Comparison of ENCODE assay signal across 11 mouse cellular contexts in the genomic region with DNA sequence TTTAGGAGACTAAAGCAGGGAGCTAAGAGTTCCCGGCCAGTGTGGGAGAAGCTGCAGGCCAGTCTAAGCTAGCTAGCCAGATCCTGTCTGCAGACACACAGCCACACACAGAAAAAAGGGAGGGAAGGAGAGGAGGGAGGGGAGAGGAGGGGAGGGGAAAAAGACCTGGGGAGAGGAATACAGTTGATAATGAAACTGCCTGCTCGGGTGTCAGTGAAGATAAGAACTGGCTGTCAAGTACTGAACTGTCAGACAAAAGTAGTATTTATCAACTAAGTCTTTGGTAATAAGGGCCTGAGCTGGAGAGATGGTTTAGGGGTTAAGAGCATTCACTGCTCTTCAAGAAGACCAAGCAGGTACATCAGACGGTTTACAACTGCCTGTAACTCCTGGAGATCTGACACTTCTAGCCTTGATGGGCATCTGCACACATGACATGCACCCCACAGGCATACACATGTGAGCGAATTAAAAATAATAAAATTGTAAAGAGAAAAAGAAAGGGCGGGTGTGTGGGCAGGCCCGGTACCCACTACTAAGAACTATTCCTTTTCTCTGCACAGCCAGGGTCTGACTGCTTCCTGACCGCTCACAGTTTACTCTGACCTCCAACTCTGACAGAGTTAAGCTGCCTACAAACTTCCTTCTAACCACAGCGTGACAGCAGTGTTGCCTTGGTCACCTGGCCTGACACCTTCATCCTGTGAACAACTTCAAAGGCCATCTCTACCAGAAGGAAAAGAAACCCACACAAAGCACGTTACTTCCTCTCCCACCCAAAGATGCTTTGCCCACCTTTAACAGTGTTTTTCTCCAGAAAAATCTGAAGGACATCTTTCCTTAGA. TPM values are rescaled to one million over a fixed set of nuclear protein-coding genes. Genes with fewer than 3 reads are reported as not detected.
DNase-seq lines count a peak whose midpoint lies in the region; ATAC-seq and TF ChIP-seq lines count a peak whose summit lies in the region.
"Had no signal": no experiment of that assay in that cellular context is flagged by ENCODE, and none has a peak within 500 bp of the region (broad histone marks: within the 10 kb centered on the region; RNA-seq: fewer than 3 reads in every experiment).

No protein-coding gene starts in this region.

- no peak overlapping the region for H3K4me3 ChIP-seq in hindbrain, embryonic 12.5 days
- no peak overlapping the region for H3K4me3 ChIP-seq in hindbrain, embryonic 11.5 days (ENCODE audit: low read depth, low read length)
- H3K4me3 ChIP-seq in thymus, adult 2 months (ENCODE audit: control insufficient read depth, insufficient read depth, low read length) = no peak overlapping the region
- no peak overlapping the region for H3K4me3 ChIP-seq in limb, embryonic 12.5 days (replicated peaks)
- H3K4me3 ChIP-seq in stomach, embryonic 16.5 days (replicated peaks; ENCODE audit: low read length) = no peak overlapping the region

- TF ChIP-seq POLR2A in thymus, adult 2 months (IDR thresholded peaks at IDR 0.05; ENCODE audit: control insufficient read depth, extremely low read depth, insufficient read depth, low read length, poor library complexity) = no peak

- no peaks in the 10 kb centered on the region for H3K36me3 ChIP-seq in hindbrain, embryonic 12.5 days
- no peaks in the 10 kb centered on the region for H3K36me3 ChIP-seq in hindbrain, embryonic 11.5 days (ENCODE audit: control insufficient read depth, insufficient read depth, low read length)
- H3K36me3 ChIP-seq in thymus, adult 2 months (ENCODE audit: control insufficient read depth, insufficient read depth, low read length) = no peaks in the 10 kb centered on the region
- H3K36me3 ChIP-seq in limb, embryonic 12.5 days = no peaks in the 10 kb centered on the region
- no peaks in the 10 kb centered on the region for H3K36me3 ChIP-seq in stomach, embryonic 16.5 days (ENCODE audit: control insufficient read depth, insufficient read depth, low read length)

- H3K9ac ChIP-seq in hindbrain, embryonic 12.5 days = no peak overlapping the region; the same call in 1 of the 2 replicates
- H3K9ac ChIP-seq in hindbrain, embryonic 11.5 days (ENCODE audit: low read depth, low read length) = no peak overlapping the region
- peak overlapping the region; percentile 31; the same call in 1 of the 2 replicates for H3K9ac ChIP-seq in limb, embryonic 12.5 days (replicated peaks)
- H3K9ac ChIP-seq in stomach, embryonic 16.5 days (ENCODE audit: low read length) = 0 out of 2 replicates have a peak overlapping the region, but pooled peaks have one; percentile 9

- 66% methylated on average over 9 of the region's 9 CpGs for WGBS in hindbrain, embryonic 12.5 days
- WGBS in hindbrain, embryonic 11.5 days = 72% methylated on average over 9 of the region's 9 CpGs
- WGBS in thymus, adult 2 months = 15% methylated on average over 9 of the region's 9 CpGs
- 60% methylated on average over 9 of the region's 9 CpGs for WGBS in limb, embryonic 12.5 days
- WGBS in stomach, embryonic 16.5 days = 58% methylated on average over 9 of the region's 9 CpGs

- TF ChIP-seq CTCF in thymus, adult 2 months (IDR thresholded peaks at IDR 0.05; ENCODE audit: borderline replicate concordance, control insufficient read depth, extremely low read depth, insufficient read depth, low read length, poor library complexity) = no peak

- no peaks in the 10 kb centered on the region for H3K9me3 ChIP-seq in hindbrain, embryonic 12.5 days (replicated peaks)
- no peaks in the 10 kb centered on the region for H3K9me3 ChIP-seq in hindbrain, embryonic 11.5 days (ENCODE audit: control insufficient read depth, low read length)
- H3K9me3 ChIP-seq in limb, embryonic 12.5 days = no peaks in the 10 kb centered on the region
- no peaks in the 10 kb centered on the region for H3K9me3 ChIP-seq in stomach, embryonic 16.5 days (replicated peaks; ENCODE audit: control insufficient read depth, low read length)

- peaks cover 14% of the 10 kb centered on the region for H3K27me3 ChIP-seq in hindbrain, embryonic 12.5 days
- H3K27me3 ChIP-seq in hindbrain, embryonic 11.5 days (ENCODE audit: control insufficient read depth, insufficient read depth, low read length) = peaks cover 11% of the 10 kb centered on the region
- peaks cover 4% of the 10 kb centered on the region; the same call in 1 of the 2 replicates for H3K27me3 ChIP-seq in thymus, adult 2 months (ENCODE audit: control insufficient read depth, insufficient read depth, low read length)
- peaks cover 8% of the 10 kb centered on the region for H3K27me3 ChIP-seq in limb, embryonic 12.5 days
- H3K27me3 ChIP-seq in stomach, embryonic 16.5 days (ENCODE audit: control insufficient read depth, insufficient read depth, low read length) = no peaks in the 10 kb centered on the region
- H3K27me3 ChIP-seq: Patski had no signal

- no peak for DNase-seq in hindbrain, embryonic 11.5 days (ENCODE audit: low spot score)
- no peak for DNase-seq in thymus, adult 2 months
- no peak for DNase-seq in thymus, postnatal 10 days (ENCODE audit: low spot score in 2 of 2)
- no peak for DNase-seq in urinary bladder, adult 2 months (ENCODE audit: low spot score)
- DNase-seq in frontal cortex, postnatal 36 days (ENCODE audit: low spot score in 2 of 2) = no peak
- DNase-seq: cerebellum, adult 8-10 months; forebrain, postnatal 0 days had no signal

- no peak overlapping the region for H3K4me2 ChIP-seq in hindbrain, embryonic 12.5 days (replicated peaks)
- H3K4me2 ChIP-seq in hindbrain, embryonic 11.5 days (replicated peaks; ENCODE audit: low read depth, low read length) = no peak overlapping the region
- H3K4me2 ChIP-seq in limb, embryonic 12.5 days = peak overlapping the region; percentile 7; the same call in 1 of the 2 replicates
- H3K4me2 ChIP-seq in stomach, embryonic 16.5 days (ENCODE audit: low read depth, low read length) = no peak overlapping the region

- H3K4me1 ChIP-seq in hindbrain, embryonic 12.5 days = peaks cover 39% of the 10 kb centered on the region
- peaks cover 4% of the 10 kb centered on the region for H3K4me1 ChIP-seq in hindbrain, embryonic 11.5 days (replicated peaks; ENCODE audit: control insufficient read depth, insufficient read depth, low read length)
- H3K4me1 ChIP-seq in thymus, adult 2 months (replicated peaks; ENCODE audit: control insufficient read depth, insufficient read depth, low read length) = peaks cover 62% of the 10 kb centered on the region
- peaks cover 52% of the 10 kb centered on the region for H3K4me1 ChIP-seq in limb, embryonic 12.5 days (replicated peaks)
- H3K4me1 ChIP-seq in stomach, embryonic 16.5 days (ENCODE audit: control insufficient read depth, insufficient read depth, low read length) = peaks cover 38% of the 10 kb centered on the region

- H3K27ac ChIP-seq in hindbrain, embryonic 12.5 days = 0 out of 2 replicates have a peak overlapping the region, but pooled peaks have one; percentile 1
- H3K27ac ChIP-seq in hindbrain, embryonic 11.5 days (ENCODE audit: low read depth, low read length) = no peak overlapping the region
- peak overlapping the region; percentile 59; the same call in 1 of the 2 replicates for H3K27ac ChIP-seq in thymus, adult 2 months (ENCODE audit: control insufficient read depth, insufficient read depth, low read length)
- no peak overlapping the region for H3K27ac ChIP-seq in limb, embryonic 12.5 days
- no peak overlapping the region; the same call in 1 of the 2 replicates for H3K27ac ChIP-seq in stomach, embryonic 16.5 days (ENCODE audit: low read length)

- no peak for ATAC-seq in hindbrain, embryonic 12.5 days (ENCODE audit: low FRiP score)
- no peak for ATAC-seq in hindbrain, embryonic 11.5 days (ENCODE audit: low FRiP score)
- no peak for ATAC-seq in limb, embryonic 12.5 days (ENCODE audit: insufficient number of reproducible peaks, insufficient read depth, low FRiP score, low TSS enrichment, low read depth)
- no peak for ATAC-seq in stomach, embryonic 16.5 days (ENCODE audit: insufficient read depth, low FRiP score)
- ATAC-seq: forebrain, postnatal 0 days had no signal

RNA-seq across cellular contexts. Expression of a gene that starts 1.8 kb away (rescaled TPM):
- 0.12 TPM in 1 of 2 replicates, not detected in the other for polyA plus RNA-seq in hindbrain, embryonic 12.5 days (2016; fragmentation: Nextera tagmentation; extraction: Ambion mirVana)
- not detected in 2 replicates for polyA plus RNA-seq in hindbrain, embryonic 11.5 days (2014; fragmentation: Nextera tagmentation; extraction: Ambion mirVana)
- polyA plus RNA-seq in thymus, adult 2 months (2012; rRNA removed) = 0.04 and 0.05 TPM in 2 replicates
- 0.12 and 0.13 TPM in 2 replicates for polyA plus RNA-seq in limb, embryonic 12.5 days (2016; fragmentation: Nextera tagmentation; extraction: Ambion mirVana)
- polyA plus RNA-seq in stomach, embryonic 16.5 days (2015; fragmentation: Nextera tagmentation; extraction: Ambion mirVana) = 0.13 TPM in 1 of 2 replicates, not detected in the other
- polyA plus RNA-seq in urinary bladder, adult 2 months (2012; rRNA removed) = not detected in 2 replicates

RNA-seq across cellular contexts. Expression of a gene that starts 4.7 kb away (rescaled TPM):
- polyA plus RNA-seq in hindbrain, embryonic 12.5 days (2016; fragmentation: Nextera tagmentation; extraction: Ambion mirVana) = 24.6 and 25.8 TPM in 2 replicates
- polyA plus RNA-seq in hindbrain, embryonic 11.5 days (2014; fragmentation: Nextera tagmentation; extraction: Ambion mirVana) = 19.1 and 24.1 TPM in 2 replicates
- 46.4 and 54.1 TPM in 2 replicates for polyA plus RNA-seq in thymus, adult 2 months (2012; rRNA removed)
- polyA plus RNA-seq in limb, embryonic 12.5 days (2016; fragmentation: Nextera tagmentation; extraction: Ambion mirVana) = 22.8 and 25.6 TPM in 2 replicates
- 27.0 and 28.3 TPM in 2 replicates for polyA plus RNA-seq in stomach, embryonic 16.5 days (2015; fragmentation: Nextera tagmentation; extraction: Ambion mirVana)
- polyA plus RNA-seq in urinary bladder, adult 2 months (2012; rRNA removed) = 19.3 and 21.5 TPM in 2 replicates

RNA-seq across cellular contexts. Expression of a gene that starts 48.7 kb away (rescaled TPM):
- 43.6 and 45.8 TPM in 2 replicates for polyA plus RNA-seq in hindbrain, embryonic 12.5 days (2016; fragmentation: Nextera tagmentation; extraction: Ambion mirVana)
- 39.0 and 48.6 TPM in 2 replicates for polyA plus RNA-seq in hindbrain, embryonic 11.5 days (2014; fragmentation: Nextera tagmentation; extraction: Ambion mirVana)
- 83.1 and 101 TPM in 2 replicates for polyA plus RNA-seq in thymus, adult 2 months (2012; rRNA removed)
- 28.1 and 29.3 TPM in 2 replicates for polyA plus RNA-seq in limb, embryonic 12.5 days (2016; fragmentation: Nextera tagmentation; extraction: Ambion mirVana)
- 25.8 and 26.7 TPM in 2 replicates for polyA plus RNA-seq in stomach, embryonic 16.5 days (2015; fragmentation: Nextera tagmentation; extraction: Ambion mirVana)
- polyA plus RNA-seq in urinary bladder, adult 2 months (2012; rRNA removed) = 46.8 and 50.4 TPM in 2 replicates

RNA-seq across cellular contexts. Expression of a gene that starts 55.8 kb away (rescaled TPM):
- polyA plus RNA-seq in hindbrain, embryonic 12.5 days (2016; fragmentation: Nextera tagmentation; extraction: Ambion mirVana) = not detected in 2 replicates
- polyA plus RNA-seq in hindbrain, embryonic 11.5 days (2014; fragmentation: Nextera tagmentation; extraction: Ambion mirVana) = not detected in 2 replicates
- polyA plus RNA-seq in thymus, adult 2 months (2012; rRNA removed) = not detected in 2 replicates
- polyA plus RNA-seq in limb, embryonic 12.5 days (2016; fragmentation: Nextera tagmentation; extraction: Ambion mirVana) = not detected in 2 replicates
- polyA plus RNA-seq in stomach, embryonic 16.5 days (2015; fragmentation: Nextera tagmentation; extraction: Ambion mirVana) = not detected in 2 replicates
- not detected in 2 replicates for polyA plus RNA-seq in urinary bladder, adult 2 months (2012; rRNA removed)
- polyA plus RNA-seq: forebrain, postnatal 0 days; Patski had no signal

Comparison
In these comparisons a context has a peak if more than half of its experiments do, and no peak if none do; other contexts are left out.
1. H3K27ac ChIP-seq: peak in hindbrain, embryonic 12.5 days (single experiment) and thymus, adult 2 months (single experiment); none in hindbrain, embryonic 11.5 days (single experiment), limb, embryonic 12.5 days (single experiment) and stomach, embryonic 16.5 days (single experiment).
2. H3K9ac ChIP-seq: peak in limb, embryonic 12.5 days (single experiment) and stomach, embryonic 16.5 days (single experiment); none in hindbrain, embryonic 12.5 days (single experiment) and hindbrain, embryonic 11.5 days (single experiment).